Mouse (Mus musculus): ENCODE measurements around the gene 1700003F12Rik. TPM values are rescaled to one million over a fixed set of nuclear protein-coding genes. Genes with fewer than 3 reads are reported as not detected.

1700003F12Rik gene
- polyA plus RNA-seq (2012; rRNA removed), result not detected in 2 replicates

DNA sequence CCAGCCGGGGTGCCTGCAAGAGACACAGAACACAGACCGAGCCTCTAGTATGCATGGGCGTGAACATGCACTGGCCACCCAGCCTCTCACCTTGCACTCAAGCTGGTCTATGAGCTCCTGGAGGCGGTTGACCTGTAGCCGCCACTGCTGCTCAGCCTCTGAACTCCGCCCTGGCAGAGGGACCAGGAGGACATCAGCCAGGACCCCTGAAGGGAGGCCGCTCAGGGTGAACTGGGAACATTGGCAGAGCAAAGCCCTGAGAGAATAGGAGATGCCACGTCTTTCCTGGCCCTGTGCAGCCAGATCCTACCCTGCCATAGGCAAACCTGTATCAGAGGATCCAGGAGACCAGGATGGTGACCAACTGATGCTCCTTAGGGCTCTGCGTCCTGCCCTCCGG is at the start of gene 1700003F12Rik:
TSS of gene 1700003F12Rik (plus strand) at position 375 of the 400 bp plus-strand sequence.
- DNase-seq (ENCODE audit: low read depth, low spot score), result no peak

DNA sequence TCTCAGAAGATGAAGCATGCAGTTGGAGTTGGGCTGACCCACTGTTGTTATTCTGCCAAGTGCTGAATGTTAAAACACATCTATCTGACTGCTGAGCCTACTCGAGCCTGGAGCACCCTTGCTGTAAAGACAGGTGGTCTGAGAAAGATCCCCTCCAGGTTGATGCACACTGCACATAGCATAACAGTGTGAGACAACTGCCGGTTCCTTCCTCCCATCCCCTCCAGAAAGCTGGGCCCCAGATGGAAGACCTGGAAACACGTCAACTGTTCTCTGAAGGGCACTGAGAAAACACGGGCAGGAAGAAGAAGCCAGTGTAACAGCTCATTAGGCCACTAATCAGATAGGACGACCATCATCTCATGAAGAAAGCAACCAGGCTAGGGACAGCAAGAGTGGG is 48.3 kb upstream of the 1700003F12Rik start:
- WGBS, result 57% methylated on average over 5 of the region's 5 CpGs
- DNase-seq (ENCODE audit: low read depth, low spot score), result no peak

More for the DNA sequence above, at the start of gene 1700003F12Rik:
- WGBS, result 92% methylated on average over 10 of the region's 10 CpGs

DNA sequence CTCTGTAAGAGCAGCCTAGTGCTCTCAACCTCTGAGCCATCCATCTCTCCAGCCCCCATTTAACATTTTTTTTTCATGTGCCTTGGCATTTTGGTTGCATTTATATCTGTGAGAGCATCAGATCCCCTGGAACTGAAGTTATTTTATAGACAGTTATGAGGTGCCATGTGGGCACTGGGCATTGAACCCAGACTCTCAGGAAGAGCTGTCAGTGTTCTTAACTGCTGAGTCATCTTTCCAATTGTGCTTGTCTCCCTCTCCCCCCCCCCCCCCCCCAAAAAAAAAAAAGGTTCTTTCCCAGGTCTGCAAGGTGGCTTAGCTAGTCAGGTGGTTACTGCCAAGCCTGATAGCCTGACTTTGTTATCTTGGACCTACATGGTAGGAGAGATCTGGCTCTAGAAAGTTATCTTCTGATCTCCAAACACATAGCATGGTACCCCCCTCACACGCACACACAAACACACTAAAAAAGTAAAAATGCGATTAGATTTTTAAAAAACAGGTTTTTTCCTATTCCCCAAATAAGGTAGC is 47.1 kb upstream of the 1700003F12Rik start:
- DNase-seq (ENCODE audit: low read depth, low spot score), result no peak
- 98% methylated on average over 2 of the region's 2 CpGs for WGBS

DNA sequence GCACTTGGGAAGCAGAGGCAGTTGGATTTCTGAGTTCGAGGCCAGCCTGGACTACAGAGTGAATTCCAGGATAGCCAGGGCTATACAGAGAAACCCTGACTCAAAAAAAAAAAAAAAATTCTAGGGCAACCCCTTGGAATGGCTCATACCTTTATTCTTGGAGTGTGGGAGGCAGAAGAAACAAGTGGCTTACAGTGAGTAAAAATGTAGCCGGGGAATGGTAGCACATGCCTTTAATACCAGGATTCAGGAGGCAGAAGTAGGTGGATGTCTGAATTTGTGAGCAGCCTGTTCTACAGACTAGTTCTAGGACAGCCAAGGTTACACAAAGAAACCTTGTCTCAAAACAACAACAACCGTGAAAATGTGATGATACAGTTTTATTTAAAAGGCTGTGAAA is 46.1 kb upstream of the 1700003F12Rik start:
- 95% methylated on average over 3 of the region's 3 CpGs for WGBS
- DNase-seq (ENCODE audit: low read depth, low spot score), result no peak

DNA sequence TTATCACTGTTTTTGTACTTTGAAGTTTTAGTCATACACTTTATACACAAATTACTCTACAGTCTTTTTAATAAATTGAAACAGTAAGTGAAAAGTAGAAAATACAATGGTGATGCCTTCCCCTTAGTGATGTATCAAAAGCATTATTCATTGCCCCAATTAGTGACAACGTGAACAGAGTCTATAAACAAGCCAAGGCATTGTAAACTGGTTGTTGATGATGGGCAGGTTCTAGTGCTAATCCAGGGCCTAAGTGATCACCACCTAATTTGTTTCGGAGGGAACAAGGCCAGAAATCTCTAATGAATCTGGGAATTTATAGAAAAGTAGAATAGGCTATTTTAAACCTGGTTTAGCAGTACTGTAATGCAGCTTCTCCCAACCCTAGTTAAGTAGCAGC is 39.8 kb upstream of the 1700003F12Rik start:
- no peak for DNase-seq (ENCODE audit: low read depth, low spot score)
- 71% methylated on average over 2 of the region's 2 CpGs for WGBS

DNA sequence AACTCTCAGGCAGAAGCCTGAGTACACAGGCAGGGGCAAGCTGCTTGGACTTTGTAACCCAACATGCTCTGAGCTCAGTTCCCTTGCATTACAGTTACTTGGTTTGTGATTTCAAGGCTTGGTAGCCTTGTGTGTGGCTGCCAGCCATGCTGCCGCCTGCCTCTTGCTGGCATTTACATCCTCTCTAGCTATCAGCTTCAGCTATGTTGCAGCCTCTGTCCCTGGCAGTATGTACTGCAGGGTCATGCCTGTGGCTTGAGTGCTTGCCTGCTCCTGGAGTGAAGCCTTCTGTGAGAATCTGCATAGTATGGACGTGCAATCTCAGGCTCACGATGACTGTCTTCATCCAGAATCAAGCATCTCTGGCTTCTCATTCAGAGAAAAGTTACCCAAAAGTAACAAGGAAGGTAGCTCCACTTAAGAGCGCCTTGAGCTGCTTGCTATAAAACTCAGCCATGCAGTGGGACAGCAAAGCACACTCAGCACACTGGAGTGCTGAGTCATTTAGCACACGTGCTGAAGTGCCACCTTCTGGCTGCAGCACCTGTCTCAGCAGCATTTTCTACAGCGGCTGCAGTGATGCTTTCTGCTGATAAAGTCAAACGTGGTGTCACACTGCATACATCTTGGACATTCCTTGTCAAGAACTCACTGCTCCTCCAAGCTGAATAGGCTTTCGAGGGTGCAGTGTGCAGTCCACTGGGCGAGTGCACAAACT is 39.2 kb upstream of the 1700003F12Rik start:
- DNase-seq (ENCODE audit: low read depth, low spot score), result no peak
- WGBS, result 48% methylated on average over 9 of the region's 9 CpGs

DNA sequence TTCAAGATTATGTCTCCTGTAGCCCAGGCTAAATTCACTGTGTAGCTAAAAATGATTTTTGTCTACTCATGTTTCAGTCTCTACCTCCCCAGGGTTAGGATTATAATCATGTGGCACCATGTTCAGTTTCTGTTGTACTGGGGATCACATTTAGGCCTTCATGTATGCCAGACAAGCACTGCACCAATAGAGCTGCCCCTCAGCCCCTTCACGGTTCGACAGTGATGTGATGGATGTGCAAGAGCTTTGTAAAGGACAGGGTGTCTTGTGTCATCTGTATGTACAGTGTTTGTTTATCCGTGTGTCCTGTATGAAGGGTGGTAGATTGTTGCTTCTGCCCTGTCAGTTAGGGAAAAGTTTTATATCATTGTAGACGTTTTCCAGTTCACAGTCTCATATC is 38.4 kb upstream of the 1700003F12Rik start:
- DNase-seq (ENCODE audit: low read depth, low spot score), result no peak
- 91% methylated on average over 4 of the region's 4 CpGs for WGBS

DNA sequence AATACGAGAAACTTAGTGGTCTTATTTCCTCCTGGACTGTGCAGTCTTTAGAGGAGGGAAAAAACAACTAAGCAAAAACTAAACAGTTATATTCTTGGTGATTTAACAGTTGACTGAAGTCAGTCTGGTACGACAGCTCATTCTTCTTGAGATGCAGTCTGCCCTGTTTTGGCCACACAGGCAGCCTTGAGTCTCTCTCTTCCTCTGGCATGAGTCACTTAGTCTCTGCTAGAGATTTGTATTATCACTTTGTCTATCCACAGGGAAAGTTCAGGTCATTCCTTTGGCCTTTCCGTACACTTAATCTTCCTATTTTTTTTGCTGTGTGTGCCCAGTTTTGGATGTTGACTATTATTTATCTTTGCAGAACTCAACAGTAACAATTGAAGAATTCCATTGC is 36.7 kb upstream of the 1700003F12Rik start:
- 85% methylated on average over 3 of the region's 3 CpGs for WGBS
- DNase-seq (ENCODE audit: low read depth, low spot score), result no peak

DNA sequence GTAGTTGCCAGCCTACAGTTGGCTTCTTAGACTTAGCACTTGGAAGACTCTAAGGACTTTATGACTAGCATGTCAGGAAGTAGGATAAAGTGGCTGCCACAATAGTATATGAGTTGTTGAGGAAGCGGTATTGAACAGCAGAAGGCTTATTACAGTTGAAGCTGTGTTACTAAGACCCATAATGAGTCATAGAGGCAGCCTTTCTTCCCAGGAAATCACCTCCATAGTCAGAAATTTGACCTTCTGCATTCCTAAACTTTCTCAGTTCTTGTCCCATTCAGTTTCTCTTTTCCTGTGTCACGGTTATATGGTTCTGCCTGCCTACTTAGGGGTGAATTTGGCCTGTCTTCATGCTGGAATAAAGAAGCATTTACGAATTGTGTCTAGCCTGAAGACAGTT is 29.9 kb upstream of the 1700003F12Rik start:
- 77% methylated on average over 3 of the region's 3 CpGs for WGBS
- DNase-seq (ENCODE audit: low read depth, low spot score), result no peak

DNA sequence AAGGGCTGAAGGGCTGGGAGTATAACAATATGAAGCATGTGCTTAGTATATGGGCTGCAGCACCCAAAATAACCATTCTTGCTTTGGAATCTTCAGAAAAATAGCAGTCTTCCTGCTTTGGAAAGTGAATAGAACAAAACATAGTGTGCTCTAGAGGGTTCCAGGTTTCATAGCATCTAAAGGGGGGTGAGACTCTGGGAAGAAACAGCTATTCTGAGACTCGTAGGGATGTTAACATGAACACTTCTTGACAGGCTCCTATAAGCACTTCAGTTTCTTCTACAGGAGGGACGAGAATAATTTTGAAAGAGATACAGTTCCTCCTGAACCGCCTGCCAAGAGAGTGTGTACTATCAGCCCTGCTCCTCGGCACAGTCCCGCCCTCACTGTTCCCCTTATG is 29.5 kb upstream of the 1700003F12Rik start:
- WGBS, result 84% methylated on average over 5 of the region's 5 CpGs
- no peak for DNase-seq (ENCODE audit: low read depth, low spot score)

DNA sequence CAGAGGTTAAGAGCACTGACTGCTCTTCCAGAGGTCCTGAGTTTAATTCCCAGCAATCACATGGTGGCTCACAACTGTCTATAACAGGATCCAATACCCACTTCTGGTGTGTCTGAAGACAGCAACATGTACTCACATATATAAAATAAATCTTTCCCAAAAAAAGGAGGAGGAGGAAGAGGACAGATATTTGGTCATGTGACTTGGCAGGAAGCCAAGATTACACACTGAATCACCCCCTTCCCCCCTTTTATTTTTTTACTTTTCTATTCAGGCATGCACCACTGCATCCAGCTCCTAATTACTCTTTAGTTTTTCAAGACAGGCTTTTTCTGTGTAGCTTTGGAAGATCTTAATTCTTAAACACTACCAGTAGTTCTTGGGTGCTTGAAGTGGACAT is 25.4 kb upstream of the 1700003F12Rik start:
- DNase-seq (ENCODE audit: low read depth, low spot score), result no peak

DNA sequence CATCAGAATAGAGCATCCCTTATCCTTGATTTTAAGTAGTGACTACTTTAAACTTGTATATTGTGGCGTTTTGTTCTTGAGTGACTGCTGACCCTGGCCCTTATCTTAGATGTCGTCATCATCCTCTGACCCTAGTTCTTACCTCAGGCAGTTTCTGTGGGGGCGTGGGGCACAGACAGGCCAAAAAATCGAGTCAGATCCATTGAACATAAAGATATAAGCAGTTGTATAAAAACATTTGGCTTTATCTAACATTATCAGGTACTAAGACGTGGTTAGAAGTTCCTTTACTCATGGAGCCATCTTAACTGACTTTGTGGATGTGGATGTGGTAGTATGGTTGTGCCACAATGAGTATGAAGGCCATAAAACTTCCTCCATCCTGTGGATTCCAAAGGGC is 24.6 kb upstream of the 1700003F12Rik start:
- no peak for DNase-seq (ENCODE audit: low read depth, low spot score)
- 89% methylated on average over 5 of the region's 5 CpGs for WGBS

DNA sequence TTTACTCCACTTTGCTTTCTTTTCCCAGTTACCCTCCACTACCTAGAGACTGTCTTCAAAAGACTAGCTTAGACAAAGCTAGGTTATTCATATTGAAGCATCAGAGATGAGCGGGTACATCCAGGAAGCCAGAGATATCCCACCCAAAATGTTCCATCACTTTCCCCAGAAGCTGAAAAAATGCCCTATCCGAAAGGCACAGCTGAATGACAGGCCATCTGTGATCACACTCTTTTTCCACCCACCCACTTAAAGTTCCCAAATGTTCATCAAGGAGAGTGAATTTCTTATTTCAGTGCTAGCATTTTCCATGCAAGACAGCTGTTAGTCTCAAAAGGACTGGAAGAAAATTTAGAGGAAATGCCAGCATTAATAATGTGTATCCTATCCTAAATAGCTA is 21.6 kb upstream of the 1700003F12Rik start:
- 94% methylated on average over 2 of the region's 2 CpGs for WGBS
- no peak for DNase-seq (ENCODE audit: low read depth, low spot score)

DNA sequence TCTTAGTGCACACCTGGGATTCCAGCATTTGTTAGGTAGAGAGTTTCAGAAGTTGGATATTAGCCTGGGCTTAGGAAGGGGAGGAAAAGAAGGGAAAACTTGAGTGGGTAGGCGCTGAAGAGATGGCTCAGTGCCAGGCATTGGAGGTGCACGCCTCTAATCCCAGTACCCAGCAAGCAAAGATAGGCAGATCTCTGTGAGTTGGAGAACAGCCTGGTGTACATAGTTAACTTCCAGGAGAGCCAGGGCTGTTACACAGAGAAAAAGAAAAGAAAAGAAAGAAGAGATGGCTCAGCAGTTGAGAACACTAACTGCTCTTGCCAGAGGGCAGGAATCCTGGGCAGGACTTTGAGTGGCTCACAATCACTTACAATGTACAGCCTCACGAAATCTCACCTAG is 20.4 kb upstream of the 1700003F12Rik start:
- no peak for DNase-seq (ENCODE audit: low read depth, low spot score)
- WGBS, result 72% methylated on average over 3 of the region's 3 CpGs

DNA sequence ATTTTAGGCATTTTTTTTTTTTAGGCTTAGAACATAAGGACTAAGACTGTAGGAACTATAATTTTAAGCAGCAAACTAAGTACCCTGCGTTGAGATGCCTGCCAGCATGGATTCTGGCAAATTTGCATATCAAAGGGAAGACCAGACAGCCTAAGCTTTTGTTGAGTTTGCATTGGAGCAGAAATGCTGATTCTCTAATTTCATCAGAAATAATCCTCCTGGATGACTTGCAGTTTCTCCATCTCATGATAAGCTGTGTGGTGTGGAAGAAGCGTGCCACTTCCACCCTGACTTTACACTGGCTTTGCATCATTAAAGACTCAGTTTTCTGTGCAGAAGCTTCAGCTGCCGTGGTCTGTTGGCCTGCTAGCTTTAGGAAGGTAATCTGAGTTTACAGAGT is 14.0 kb upstream of the 1700003F12Rik start:
- DNase-seq (ENCODE audit: low read depth, low spot score), result no peak
- 83% methylated on average over 3 of the region's 3 CpGs for WGBS

DNA sequence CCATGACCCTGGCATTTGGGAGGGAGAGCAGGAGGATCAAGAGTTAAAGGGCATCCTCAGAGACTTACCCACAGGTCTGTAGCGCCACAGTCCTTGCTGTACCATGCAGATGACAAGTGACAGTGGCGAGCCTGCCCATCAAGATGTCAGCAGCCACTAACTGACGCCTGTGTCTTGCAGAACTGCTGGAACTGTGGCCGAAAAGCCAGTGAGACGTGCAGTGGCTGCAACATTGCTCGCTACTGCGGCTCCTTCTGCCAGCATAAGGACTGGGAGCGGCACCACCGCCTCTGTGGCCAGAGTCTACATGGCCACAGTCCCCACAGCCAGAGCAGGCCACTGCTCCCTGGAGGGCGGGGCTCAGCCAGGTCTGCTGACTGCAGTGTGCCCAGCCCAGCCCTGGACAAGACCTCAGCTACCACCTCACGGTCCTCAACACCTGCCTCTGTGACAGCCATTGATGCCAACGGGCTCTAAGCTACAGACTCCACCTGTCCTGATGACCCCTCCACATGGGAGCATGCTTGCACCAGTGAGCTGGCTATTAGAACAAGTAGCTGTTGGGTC is 12.1 kb upstream of the 1700003F12Rik start:
- 91% methylated on average over 12 of the region's 12 CpGs for WGBS
- DNase-seq (ENCODE audit: low read depth, low spot score), result no peak

DNA sequence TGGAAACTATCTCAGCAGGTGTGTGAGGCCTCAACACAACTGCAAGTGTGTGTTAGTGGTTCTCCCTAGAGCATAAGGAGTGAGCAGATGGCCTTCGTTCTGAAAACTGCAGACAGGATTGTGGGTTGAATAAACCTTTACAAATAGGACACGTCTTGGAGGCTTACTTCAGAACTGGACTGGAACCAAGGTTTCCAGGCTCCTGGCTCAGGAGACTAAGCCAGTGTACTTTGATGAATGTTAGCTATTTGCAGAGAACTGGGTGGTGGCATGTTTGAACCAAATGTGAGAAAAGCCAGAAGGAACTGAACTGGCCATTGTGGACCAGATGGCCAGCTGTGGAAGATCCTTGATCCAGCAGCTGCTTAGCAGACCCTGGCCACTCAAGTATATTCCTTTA is 8.6 kb upstream of the 1700003F12Rik start:
- DNase-seq (ENCODE audit: low read depth, low spot score), result no peak
- 66% methylated on average over 2 of the region's 2 CpGs for WGBS

DNA sequence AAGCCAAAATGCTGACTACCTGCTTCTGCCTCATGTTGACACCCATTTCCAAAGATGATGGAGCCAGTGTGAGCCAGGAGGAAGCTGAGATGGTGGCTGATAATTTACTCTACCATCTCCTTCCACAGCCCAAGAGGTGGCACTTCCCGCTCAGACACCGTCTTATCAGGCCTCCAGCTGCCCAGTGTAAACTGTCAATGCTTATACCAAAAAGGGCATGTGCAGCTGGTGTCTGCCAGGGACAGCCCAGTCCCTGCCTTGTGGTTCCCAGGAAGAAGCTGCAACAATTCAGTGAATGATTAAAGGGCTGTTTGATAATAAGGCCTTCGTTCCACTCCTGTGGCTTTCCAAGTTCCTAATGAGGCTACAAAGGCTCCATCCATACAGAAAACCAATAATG is 8.2 kb upstream of the 1700003F12Rik start:
- 34% methylated on average over 3 of the region's 3 CpGs for WGBS
- no peak for DNase-seq (ENCODE audit: low read depth, low spot score)

DNA sequence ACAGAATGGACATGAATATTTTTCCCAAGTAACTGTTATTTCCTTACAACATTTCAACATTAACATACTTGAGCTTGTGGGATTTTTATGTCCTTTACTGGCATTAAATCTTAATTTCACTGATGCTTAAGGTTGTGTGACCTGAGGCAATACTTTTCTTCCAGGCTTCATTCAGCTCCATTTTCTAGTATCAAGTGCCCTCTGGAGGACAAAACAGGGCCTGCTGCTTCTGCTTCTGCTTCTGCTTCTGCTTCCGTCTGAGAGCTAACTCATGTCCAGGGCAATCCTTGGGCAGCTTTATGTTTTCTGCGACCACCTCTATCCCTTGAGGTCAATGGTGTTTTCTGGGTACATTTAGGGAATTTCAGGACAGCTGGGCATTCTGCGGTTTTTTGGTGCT is 7.2 kb upstream of the 1700003F12Rik start:
- no peak for DNase-seq (ENCODE audit: low read depth, low spot score)
- 77% methylated on average over 3 of the region's 3 CpGs for WGBS

DNA sequence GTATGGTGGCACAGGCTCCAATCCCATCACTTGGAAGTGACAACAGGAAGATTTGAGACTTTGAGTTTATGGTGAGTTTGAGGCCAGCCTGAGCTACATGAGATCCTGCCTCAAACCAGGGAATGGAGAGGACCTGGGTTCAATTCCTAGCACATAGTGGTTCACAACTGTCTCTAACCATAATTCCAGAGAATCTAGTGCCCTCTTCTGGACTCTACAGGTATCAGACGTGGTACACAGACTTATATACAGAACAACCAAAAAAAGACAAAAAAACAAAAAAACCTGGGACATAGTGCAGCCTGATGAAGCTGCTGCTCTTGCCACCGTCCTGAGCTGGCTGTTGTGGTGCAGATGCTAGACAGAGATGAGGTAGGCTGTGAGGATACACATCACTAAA is 5.3 kb upstream of the 1700003F12Rik start:
- WGBS, result 94% methylated on average over 2 of the region's 2 CpGs
- DNase-seq (ENCODE audit: low read depth, low spot score), result no peak

DNA sequence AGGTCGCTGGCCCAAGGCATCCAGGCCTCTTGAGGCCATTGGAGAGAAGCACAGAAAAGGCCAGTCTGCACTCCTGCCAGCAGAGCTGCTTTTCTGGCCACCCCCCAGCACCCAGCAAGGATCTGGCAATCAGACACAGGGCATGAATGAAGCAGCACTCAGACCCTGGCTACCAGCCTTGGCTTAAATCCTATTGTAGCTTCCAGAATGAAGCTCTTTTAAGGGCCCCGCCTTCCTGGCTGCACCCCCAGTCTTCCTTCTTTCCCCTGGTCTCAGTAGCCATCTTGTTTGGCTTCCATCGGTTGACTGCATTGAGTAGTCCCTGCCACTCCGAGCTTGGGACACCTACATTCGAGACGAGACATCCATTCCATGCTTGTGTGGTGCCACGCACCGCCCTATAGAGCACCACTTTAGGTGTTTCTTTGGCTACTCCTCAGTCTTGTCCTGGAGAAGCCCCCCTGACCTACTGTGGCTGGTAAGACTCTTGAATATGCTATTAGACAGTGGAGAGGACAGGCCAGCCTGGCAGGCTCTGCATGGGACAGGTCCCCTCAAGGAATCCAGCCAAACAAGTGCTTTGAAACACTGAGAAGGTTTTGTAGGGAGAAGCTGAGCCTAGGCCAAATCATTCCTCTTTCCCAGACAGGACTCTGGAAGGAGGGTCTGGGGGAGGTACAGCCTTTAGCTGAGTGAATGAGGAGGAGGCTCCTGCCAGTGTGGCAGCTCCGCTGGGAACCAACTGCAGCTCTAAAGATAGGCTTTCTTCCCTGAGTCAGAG is 3.1 kb upstream of the 1700003F12Rik start:
- 81% methylated on average over 9 of the region's 9 CpGs for WGBS
- DNase-seq (ENCODE audit: low read depth, low spot score), result no peak
